Mouse (Mus musculus) midbrain, embryonic 16.5 days (tissue): ENCODE measurements around the gene Mlst8. TPM values are rescaled to one million over a fixed set of nuclear protein-coding genes. Genes with fewer than 3 reads are reported as not detected.

ENCODE experiments used
- ATAC-seq: fragments of 200-750 bp; cut with Nextera tagmentation; 2 replicates; pipeline ENCODE4 v1.8.0; 2017; ENCODE audit warnings: moderate TSS enrichment
- H3K27ac ChIP-seq: fragments of 300-500 bp; sonication (generic); 2 replicates; pipeline ENCODE4 v1.5.1; 2014; ENCODE audit warnings: mild to moderate bottlenecking, low read length, mixed read lengths
- H3K27me3 ChIP-seq: fragments of 300-500 bp; sonication (generic); 2 replicates; pipeline ENCODE4 v1.6.1; 2014; ENCODE audit warnings: low read depth, low read length, mixed read lengths; ENCODE audit not compliant: control insufficient read depth, insufficient read depth
- H3K36me3 ChIP-seq: fragments of 300-500 bp; sonication (generic); 2 replicates; pipeline ENCODE4 v1.6.1; 2014; ENCODE audit warnings: mild to moderate bottlenecking, low read length, moderate library complexity, mixed read lengths; ENCODE audit not compliant: control insufficient read depth, insufficient read depth
- H3K4me1 ChIP-seq: fragments of 300-500 bp; sonication (generic); 2 replicates; pipeline ENCODE4 v1.6.1; 2014; ENCODE audit warnings: mild to moderate bottlenecking, low read length, mixed read lengths; ENCODE audit not compliant: control insufficient read depth, insufficient read depth
- H3K4me2 ChIP-seq: fragments of 300-500 bp; sonication (generic); 2 replicates; pipeline ENCODE4 v1.6.1; 2014; ENCODE audit warnings: mild to moderate bottlenecking, low read length, mixed read lengths
- H3K4me3 ChIP-seq: fragments of 300-500 bp; sonication (generic); 2 replicates; pipeline ENCODE4 v1.5.1; 2014; ENCODE audit warnings: low read depth, mild to moderate bottlenecking, low read length, moderate library complexity, mixed read lengths
- H3K9ac ChIP-seq: fragments of 300-500 bp; sonication (generic); 2 replicates; pipeline ENCODE4 v1.6.1; 2014; ENCODE audit warnings: low read depth, low read length, mixed read lengths
- H3K9me3 ChIP-seq: fragments of 300-500 bp; sonication (generic); replicated peaks from 2 replicates; pipeline ENCODE4 v1.6.1; 2014; ENCODE audit warnings: mild to moderate bottlenecking, low read length, mixed read lengths; ENCODE audit not compliant: control insufficient read depth, poor library complexity, severe bottlenecking
- WGBS: fragments of 180-500 bp; shearing (Covaris S2); extraction: QIAGEN DNeasy Blood & Tissue Kit; methylation state at CpG from one replicate; pipeline ENCODE4 v1.1.7; 2014; 5-methylcytosine and 5-hydroxymethylcytosine counted together
- polyA plus RNA-seq: library from polyadenylated mRNA; unstranded; fragments of >200 nt; fragmentation: Nextera tagmentation; extraction: Ambion mirVana; gene quantifications from 2 replicates; pipeline ENCODE4 v1.2.1, GENCODE M21; 2015

Gene Mlst8
- polyA plus RNA-seq, 1 experiment from 2014 or later, result 37.2 TPM

DNA sequence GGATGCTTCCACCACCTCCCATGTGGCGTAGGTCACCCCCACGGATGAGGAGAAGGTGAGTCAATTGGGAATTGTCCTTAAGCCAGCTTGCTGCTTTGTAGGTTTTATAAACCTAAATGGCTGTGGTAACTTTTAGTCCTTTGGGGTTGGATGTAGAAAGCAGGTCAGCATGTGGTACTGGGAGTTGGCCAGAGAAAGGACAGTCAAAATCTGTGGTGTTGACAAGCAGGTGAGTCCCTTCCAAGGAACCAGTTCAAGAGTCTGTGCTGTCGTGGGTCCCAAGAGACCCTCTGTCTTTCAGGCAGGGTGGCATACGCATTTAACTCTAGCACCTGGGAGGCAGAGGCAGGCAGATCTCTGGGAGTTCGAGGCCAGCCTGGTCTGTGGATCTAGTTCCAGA, 54.4 kb downstream of the Mlst8 start:
- no peak overlapping the region for H3K4me2 ChIP-seq
- no peak overlapping the region for H3K4me3 ChIP-seq
- no peaks in the 10 kb centered on the region for H3K27me3 ChIP-seq
- H3K9me3 ChIP-seq, result no peaks in the 10 kb centered on the region
- no peak overlapping the region for H3K9ac ChIP-seq
- H3K4me1 ChIP-seq, result peaks cover 11% of the 10 kb centered on the region; the same call in 1 of the 2 replicates
- H3K36me3 ChIP-seq, result peaks cover 37% of the 10 kb centered on the region
- WGBS, result 93% methylated on average over 5 of the region's 5 CpGs
- no peak for ATAC-seq
- no peak overlapping the region for H3K27ac ChIP-seq

Other genes starting within 250 kb of the Mlst8 start
- 12.7 and 12.9 TPM in 2 replicates for gene Ccnf, start 227.6 kb downstream of the Mlst8 start, polyA plus RNA-seq
- 0.55 and 0.83 TPM in 2 replicates for gene Abca17, start 128.0 kb downstream of the Mlst8 start, polyA plus RNA-seq
- gene Abca3, start 127.1 kb downstream of the Mlst8 start, polyA plus RNA-seq, result 35.0 and 37.6 TPM in 2 replicates
- 357 and 365 TPM in 2 replicates for gene Rnps1, start 64.5 kb downstream of the Mlst8 start, polyA plus RNA-seq
- 34.2 and 34.4 TPM in 2 replicates for gene Eci1, start 52.4 kb downstream of the Mlst8 start, polyA plus RNA-seq
- 7.9 and 9.9 TPM in 2 replicates for gene Dnase1l2, start 36.0 kb downstream of the Mlst8 start, polyA plus RNA-seq
- gene E4f1, start 8.8 kb downstream of the Mlst8 start, polyA plus RNA-seq, result 46.4 and 50.2 TPM in 2 replicates
- gene Pgp, start 8.7 kb downstream of the Mlst8 start, polyA plus RNA-seq, result 64.2 and 70.2 TPM in 2 replicates
- 0.40 TPM in 1 of 2 replicates, not detected in the other for gene Bricd5, start 5.2 kb downstream of the Mlst8 start, polyA plus RNA-seq
- gene Caskin1, start 9.5 kb upstream of the Mlst8 start, polyA plus RNA-seq, result 43.6 and 45.7 TPM in 2 replicates
- gene Traf7, start 48.9 kb upstream of the Mlst8 start, polyA plus RNA-seq, result 103 and 104 TPM in 2 replicates
- 9.1 and 14.7 TPM in 2 replicates for gene Rab26, start 55.1 kb upstream of the Mlst8 start, polyA plus RNA-seq
- 20.1 and 22.4 TPM in 2 replicates for gene Pkd1, start 70.8 kb upstream of the Mlst8 start, polyA plus RNA-seq
- gene Tsc2, start 153.6 kb upstream of the Mlst8 start, polyA plus RNA-seq, result 72.4 and 85.0 TPM in 2 replicates
- 9.8 and 10.0 TPM in 2 replicates for gene Nthl1, start 153.6 kb upstream of the Mlst8 start, polyA plus RNA-seq
- 43.3 and 43.7 TPM in 2 replicates for gene Slc9a3r2, start 171.2 kb upstream of the Mlst8 start, polyA plus RNA-seq
- 0.36 and 0.90 TPM in 2 replicates for gene Npw, start 179.4 kb upstream of the Mlst8 start, polyA plus RNA-seq
- gene Zfp598, start 190.6 kb upstream of the Mlst8 start, polyA plus RNA-seq, result 19.7 and 20.3 TPM in 2 replicates
- 266 and 303 TPM in 2 replicates for gene Syngr3, start 210.9 kb upstream of the Mlst8 start, polyA plus RNA-seq
- gene Gfer, start 217.1 kb upstream of the Mlst8 start, polyA plus RNA-seq, result 33.7 and 40.8 TPM in 2 replicates
- gene Noxo1, start 217.2 kb upstream of the Mlst8 start, polyA plus RNA-seq, result 1.9 and 2.2 TPM in 2 replicates
- 61.8 and 69.2 TPM in 2 replicates for gene Tbl3, start 228.6 kb upstream of the Mlst8 start, polyA plus RNA-seq
- 0.28 TPM in 1 of 2 replicates, not detected in the other for gene Rnf151, start 239.0 kb upstream of the Mlst8 start, polyA plus RNA-seq
- 657 and 682 TPM in 2 replicates for gene Rps2, start 239.0 kb upstream of the Mlst8 start, polyA plus RNA-seq
- gene Ndufb10, start 245.4 kb upstream of the Mlst8 start, polyA plus RNA-seq, result 264 and 289 TPM in 2 replicates
- gene Rpl3l, start 248.7 kb upstream of the Mlst8 start, polyA plus RNA-seq, result not detected in 2 replicates